Mouse (Mus musculus) hindbrain, postnatal 0 days (tissue): ENCODE measurements around the gene Lsm4. TPM values are rescaled to one million over a fixed set of nuclear protein-coding genes. Genes with fewer than 3 reads are reported as not detected.

Source experiments
- ATAC-seq: fragments of 200-750 bp; cut with Nextera tagmentation; 2 replicates; pipeline ENCODE4 v1.8.0; 2017; ENCODE audit warnings: mild to moderate bottlenecking, moderate TSS enrichment, moderate library complexity
- DNase-seq: peaks from one replicate; pipeline ENCODE4 v3.0.0-alpha.2; 2015; ENCODE audit warnings: low spot score
- H3K27ac ChIP-seq: fragments of 300-500 bp; sonication (generic); 2 replicates; pipeline ENCODE4 v1.5.1; 2014; ENCODE audit warnings: mild to moderate bottlenecking
- H3K27me3 ChIP-seq: fragments of 300-500 bp; sonication (generic); 2 replicates; pipeline ENCODE4 v1.6.1; 2014; ENCODE audit warnings: low read length, mixed read lengths; ENCODE audit not compliant: insufficient read depth
- H3K36me3 ChIP-seq: fragments of 300-500 bp; sonication (generic); 2 replicates; pipeline ENCODE4 v1.6.1; 2014; ENCODE audit warnings: low read length, mixed read lengths; ENCODE audit not compliant: insufficient read depth
- H3K4me1 ChIP-seq: fragments of 300-500 bp; sonication (generic); 2 replicates; pipeline ENCODE4 v1.6.1; 2014; ENCODE audit warnings: antibody characterized with exemption, low read length, mixed read lengths; ENCODE audit not compliant: insufficient read depth
- H3K4me2 ChIP-seq: fragments of 300-500 bp; sonication (generic); 2 replicates; pipeline ENCODE4 v1.6.1; 2014; ENCODE audit warnings: low read depth, mild to moderate bottlenecking, low read length, moderate library complexity, mixed read lengths
- H3K4me3 ChIP-seq: fragments of 300-500 bp; sonication (generic); 2 replicates; pipeline ENCODE4 v1.5.1; 2014; ENCODE audit warnings: low read length
- H3K9ac ChIP-seq: fragments of 300-500 bp; sonication (generic); replicated peaks from 2 replicates; pipeline ENCODE4 v1.6.1; 2014; ENCODE audit warnings: mild to moderate bottlenecking, low read length, moderate library complexity, mixed read lengths
- H3K9me3 ChIP-seq: fragments of 300-500 bp; sonication (generic); 2 replicates; pipeline ENCODE4 v1.6.1; 2016; ENCODE audit warnings: low read length, mixed read lengths
- CTCF ChIP-seq: IDR thresholded peaks from 2 replicates; pipeline ENCODE4 v1.5.1; 2016; ENCODE audit warnings: antibody characterized with exemption, control low read depth, low read depth
- whole genome bisulfite sequencing: fragments of 180-500 bp; shearing (Covaris S2); extraction: QIAGEN DNeasy Blood & Tissue Kit; methylation state at CpG from one replicate; pipeline ENCODE4 v1.1.7; 2014; 5-methylcytosine and 5-hydroxymethylcytosine counted together
- polyA plus RNA-seq: library from polyadenylated mRNA; unstranded; fragments of >200 nt; fragmentation: Nextera tagmentation; extraction: Ambion mirVana; gene quantifications from 2 replicates; pipeline ENCODE4 v1.2.1, GENCODE M21; 2015
- total RNA-seq: library from RNA; depleted of rRNA; stranded (reverse); fragments of >200 nt; gene quantifications from 2 replicates; pipeline ENCODE4 v1.2.3, GENCODE M21; 2014

The Lsm4 gene
- total and polyA plus RNA-seq, 2 experiments from 2014 or later: 188 to 301 TPM

GRCm38 (mm10) chr8:70672325-70673078, 546 bp upstream of the Lsm4 start:
- Histone ChIP-seq H3K4me1 (peaks cover 7% of the 10 kb centered on the region), H3K36me3 (no peaks in the 10 kb centered on the region), H3K4me3 (peak overlapping the region; percentile 67), H3K4me2 (peak overlapping the region; percentile 52), H3K27ac (peak overlapping the region; percentile 91), H3K27me3 (no peaks in the 10 kb centered on the region), H3K9ac (peak overlapping the region; percentile 44), H3K9me3 (no peaks in the 10 kb centered on the region)
- no peak; the same call in 1 of the 2 replicates for ATAC-seq
- TF ChIP-seq CTCF: peak; percentile 24; the same call in 1 of the 2 replicates
- WGBS: 36% methylated on average over 19 of the region's 19 CpGs
- DNase-seq: no peak

DNA sequence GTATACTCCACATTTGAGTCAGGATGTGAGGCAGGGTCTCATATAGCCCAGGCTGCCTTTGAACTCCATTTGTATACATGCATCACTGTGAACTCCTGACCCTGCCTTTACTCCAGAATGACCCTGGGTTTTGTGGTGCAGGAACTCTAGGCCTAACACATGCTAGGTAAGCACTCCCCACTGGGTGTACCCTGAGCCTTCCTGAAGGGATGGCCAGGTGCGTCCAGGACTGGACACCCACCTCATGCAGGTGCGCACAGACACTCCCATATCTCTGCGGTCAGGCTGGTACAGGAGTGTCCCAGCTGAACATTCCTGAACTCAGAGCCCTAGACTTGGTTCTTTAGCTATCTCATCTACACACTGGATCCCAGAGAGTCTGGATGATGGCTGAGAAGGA, 1.1 kb downstream of the Lsm4 start:
- Histone ChIP-seq H3K9me3 (no peaks in the 10 kb centered on the region), H3K4me1 (peaks cover 7% of the 10 kb centered on the region), H3K4me2 (peak overlapping the region; percentile 72), H3K36me3 (0 out of 2 replicates have a peak, but pooled peaks cover 12% of the 10 kb centered on the region), H3K27ac (peak overlapping the region; percentile 99), H3K27me3 (no peaks in the 10 kb centered on the region), H3K4me3 (peak overlapping the region; percentile 67), H3K9ac (peak overlapping the region; percentile 64)
- TF ChIP-seq CTCF: no peak
- ATAC-seq (no peak), DNase-seq (no peak)
- 96% methylated on average over 3 of the region's 3 CpGs for WGBS

DNA sequence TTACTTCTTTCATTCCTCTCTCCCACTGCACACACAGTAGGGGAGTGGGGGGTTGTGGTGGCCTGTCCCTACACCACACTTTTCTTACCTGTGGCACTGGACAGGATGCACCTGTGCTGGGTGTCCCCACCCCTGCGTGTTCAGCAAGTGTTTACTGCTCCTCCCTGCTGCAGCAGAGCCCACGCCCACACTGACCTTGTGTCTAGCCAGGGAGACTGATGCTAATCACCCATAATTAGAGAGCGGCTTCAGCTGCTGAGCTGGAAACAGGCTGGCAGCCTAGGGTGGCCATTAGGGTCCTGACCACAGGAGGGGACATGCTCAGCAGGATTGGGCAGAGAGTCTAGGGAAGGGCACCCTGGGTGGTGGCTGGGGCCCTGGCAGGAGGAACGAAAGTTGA, 1.7 kb downstream of the Lsm4 start:
- Histone ChIP-seq H3K36me3 (0 out of 2 replicates have a peak, but pooled peaks cover 18% of the 10 kb centered on the region), H3K4me3 (no peak overlapping the region), H3K9ac (no peak overlapping the region), H3K9me3 (no peaks in the 10 kb centered on the region), H3K4me1 (peaks cover 7% of the 10 kb centered on the region), H3K27ac (no peak overlapping the region), H3K4me2 (peak overlapping the region; percentile 72; the same call in 1 of the 2 replicates), H3K27me3 (no peaks in the 10 kb centered on the region)
- ATAC-seq (no peak), DNase-seq (no peak)
- TF ChIP-seq CTCF: no peak
- 93% methylated on average over 4 of the region's 4 CpGs for WGBS

DNA sequence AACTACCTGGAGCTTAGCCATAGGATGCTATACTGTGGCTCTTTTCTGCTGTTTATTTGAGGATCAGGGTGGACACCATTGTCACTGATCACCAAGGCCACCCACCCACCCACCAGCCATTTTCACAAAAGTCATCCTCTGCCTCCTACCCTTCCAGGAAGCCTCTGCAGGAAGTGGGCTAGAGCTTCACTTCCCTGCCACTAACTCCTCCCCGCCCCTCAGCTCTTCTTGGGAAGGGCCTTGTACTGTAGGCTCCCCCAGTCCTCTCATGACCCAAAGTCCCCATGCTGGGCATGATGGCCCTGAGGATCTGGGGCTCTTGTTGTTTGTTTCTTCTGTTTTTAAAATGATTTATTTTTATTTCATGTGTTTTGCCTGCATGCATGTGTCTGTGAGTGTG, 2.3 kb downstream of the Lsm4 start:
- Histone ChIP-seq H3K4me1 (peaks cover 7% of the 10 kb centered on the region), H3K9me3 (no peaks in the 10 kb centered on the region), H3K27me3 (no peaks in the 10 kb centered on the region), H3K4me2 (no peak overlapping the region), H3K4me3 (no peak overlapping the region), H3K27ac (no peak overlapping the region), H3K9ac (no peak overlapping the region), H3K36me3 (0 out of 2 replicates have a peak, but pooled peaks cover 18% of the 10 kb centered on the region)
- WGBS: 93% methylated on average over 1 of the region's 1 CpGs
- no peak for TF ChIP-seq CTCF
- ATAC-seq: no peak
- DNase-seq: no peak

GRCm38 (mm10) chr8:70677451-70678080, 4.5 kb downstream of the Lsm4 start:
- no peak overlapping the region for H3K4me2 ChIP-seq
- no peaks in the 10 kb centered on the region for H3K27me3 ChIP-seq
- WGBS: 88% methylated on average over 15 of the region's 15 CpGs
- H3K9me3 ChIP-seq: no peaks in the 10 kb centered on the region
- peaks cover 7% of the 10 kb centered on the region for H3K4me1 ChIP-seq
- no peak overlapping the region for H3K9ac ChIP-seq
- no peak for TF ChIP-seq CTCF
- ATAC-seq (no peak), DNase-seq (no peak)
- no peak overlapping the region for H3K27ac ChIP-seq
- H3K4me3 ChIP-seq: no peak overlapping the region
- H3K36me3 ChIP-seq: 0 out of 2 replicates have a peak, but pooled peaks cover 18% of the 10 kb centered on the region

GRCm38 (mm10) chr8:70678679-70679078, 5.6 kb downstream of the Lsm4 start:
- ATAC-seq (no peak), DNase-seq (no peak)
- TF ChIP-seq CTCF: no peak
- no peak overlapping the region for H3K9ac ChIP-seq
- no peak overlapping the region for H3K27ac ChIP-seq
- 0 out of 2 replicates have a peak, but pooled peaks cover 18% of the 10 kb centered on the region for H3K36me3 ChIP-seq
- no peak overlapping the region for H3K4me2 ChIP-seq
- peaks cover 7% of the 10 kb centered on the region for H3K4me1 ChIP-seq
- no peaks in the 10 kb centered on the region for H3K27me3 ChIP-seq
- no peak overlapping the region for H3K4me3 ChIP-seq
- no peaks in the 10 kb centered on the region for H3K9me3 ChIP-seq

- Histone ChIP-seq H3K27me3 (no peaks in the 10 kb centered on the region), H3K27ac (no peak overlapping the region), H3K9me3 (no peaks in the 10 kb centered on the region), H3K9ac (no peak overlapping the region), H3K4me1 (peaks cover under 1% of the 10 kb centered on the region; the same call in 1 of the 2 replicates), H3K4me2 (no peak overlapping the region), H3K36me3 (0 out of 2 replicates have a peak, but pooled peaks cover 18% of the 10 kb centered on the region), H3K4me3 (no peak overlapping the region)
- WGBS: 91% methylated on average over 4 of the region's 4 CpGs
- TF ChIP-seq CTCF: no peak
- DNase-seq (no peak), ATAC-seq (no peak)
Measured at GRCm38 (mm10) chr8:70679404-70679803, 6.4 kb downstream of the Lsm4 start.
